Mouse (Mus musculus): Measurements from ENCODE around the gene Fuca1. TPM values are rescaled to one million over a fixed set of nuclear protein-coding genes. Genes with fewer than 3 reads are reported as not detected.

Fuca1 gene
- total RNA-seq, 2 experiments from 2014 or later = 31.0 to 31.4 TPM

- intact Hi-C loops (cut with DNase I) = no loop called here
- peak; percentile 94 to 96 for DNase-seq
Observed at GRCm38 (mm10) chr4:135946278-135946658, 25.7 kb downstream of the Fuca1 start, which contains the start of gene Hmgcl. TSS of gene Hmgcl (plus strand) at chr4:135946448.

- DNase-seq = peak in 1 of 2 experiments; percentile 33
- intact Hi-C loops (cut with DNase I) = no loop called here
Observed at GRCm38 (mm10) chr4:135946659-135947301, 26.2 kb downstream of the Fuca1 start.

GRCm38 (mm10) chr4:135948142-135948541 is 27.6 kb downstream of the Fuca1 start:
- intact Hi-C loops (cut with DNase I) = no loop called here
- DNase-seq = no peak

GRCm38 (mm10) chr4:135949475-135949874 is 28.9 kb downstream of the Fuca1 start:
- DNase-seq = peak in 1 of 2 experiments; percentile 36
- intact Hi-C loops (cut with DNase I) = no loop called here

- no peak for DNase-seq
- intact Hi-C loops (cut with DNase I) = no loop called here
Observed at GRCm38 (mm10) chr4:135949911-135950310, 29.4 kb downstream of the Fuca1 start.

GRCm38 (mm10) chr4:135950365-135950764 is 29.8 kb downstream of the Fuca1 start:
- intact Hi-C loops (cut with DNase I) = no loop called here
- no peak for DNase-seq

GRCm38 (mm10) chr4:135951505-135951904 is 31.0 kb downstream of the Fuca1 start:
- DNase-seq = no peak
- intact Hi-C loops (cut with DNase I) = no loop called here

GRCm38 (mm10) chr4:135953179-135953578 is 32.6 kb downstream of the Fuca1 start:
- no peak for DNase-seq
- intact Hi-C loops (cut with DNase I) = no loop called here

GRCm38 (mm10) chr4:135954241-135954640 is 33.7 kb downstream of the Fuca1 start:
- DNase-seq = peak; percentile 79 to 86

GRCm38 (mm10) chr4:135955886-135956285 is 35.4 kb downstream of the Fuca1 start:
- DNase-seq = no peak
- intact Hi-C loops (cut with DNase I) = no loop called here

More at GRCm38 (mm10) chr4:135954241-135954640, 33.7 kb downstream of the Fuca1 start:
- intact Hi-C loops (cut with DNase I) = no loop called here

GRCm38 (mm10) chr4:135958354-135958753 is 37.8 kb downstream of the Fuca1 start:
- intact Hi-C loops (cut with DNase I) = no loop called here
- DNase-seq = no peak

- DNase-seq = peak; percentile 79 to 85
- intact Hi-C loops (cut with DNase I) = loop anchor here (1.0 kb wide), 1 partner anchor 70 kb away; no protein-coding TSS in a partner anchor
Observed at GRCm38 (mm10) chr4:135960717-135961116, 40.2 kb downstream of the Fuca1 start.

GRCm38 (mm10) chr4:135961709-135962108 is 41.2 kb downstream of the Fuca1 start:
- no peak for DNase-seq
- intact Hi-C loops (cut with DNase I) = loop anchor here (2.0 kb wide), 1 partner anchor 59 kb away; the partner anchor contains the start of gene Eloa

GRCm38 (mm10) chr4:135962198-135962597 is 41.7 kb downstream of the Fuca1 start:
- intact Hi-C loops (cut with DNase I) = loop anchor here (2.0 kb wide), 1 partner anchor 59 kb away; the partner anchor contains the start of gene Eloa
- DNase-seq = no peak

GRCm38 (mm10) chr4:135962946-135963345 is 42.4 kb downstream of the Fuca1 start:
- intact Hi-C loops (cut with DNase I) = loop anchor here (2.0 kb wide), 1 partner anchor 58 kb away; the partner anchor contains the start of gene Eloa
- no peak for DNase-seq

GRCm38 (mm10) chr4:135963457-135964193 is 43.1 kb downstream of the Fuca1 start, which contains the start of gene Gale:
TSS of gene Gale (plus strand) at chr4:135963727.
- intact Hi-C loops (cut with DNase I) = loop anchor here (2.0 kb wide), 1 partner anchor 57 kb away; the partner anchor contains the start of gene Eloa
- DNase-seq = peak; percentile 94

- DNase-seq = no peak
- intact Hi-C loops (cut with DNase I) = no loop called here
Observed at GRCm38 (mm10) chr4:135964426-135964825, 43.9 kb downstream of the Fuca1 start.

- intact Hi-C loops (cut with DNase I) = no loop called here
- DNase-seq = no peak
Observed at GRCm38 (mm10) chr4:135965113-135965512, 44.6 kb downstream of the Fuca1 start.

GRCm38 (mm10) chr4:135966283-135966682 is 45.7 kb downstream of the Fuca1 start:
- intact Hi-C loops (cut with DNase I) = no loop called here
- DNase-seq = no peak

GRCm38 (mm10) chr4:135967086-135967760 is 46.7 kb downstream of the Fuca1 start:
- intact Hi-C loops (cut with DNase I) = no loop called here
- DNase-seq = no peak

Measured in heart, postnatal 36 days (tissue).